Mouse (Mus musculus) adrenal gland, postnatal 14 days (tissue): Measurements from ENCODE around the gene Cldn13. TPM values are rescaled to one million over a fixed set of nuclear protein-coding genes. Genes with fewer than 3 reads are reported as not detected.

ENCODE experiments used
- DNase-seq: peaks from one replicate; pipeline ENCODE4 v3.0.0; 2021; ENCODE audit warnings: mixed read lengths
- total RNA-seq: library from RNA; stranded (reverse); gene quantifications from 2 replicates; pipeline ENCODE4 v1.2.3, GENCODE M21; 2021

Cldn13 gene
- total RNA-seq, 1 experiment from 2014 or later, result 3.7 TPM

DNA sequence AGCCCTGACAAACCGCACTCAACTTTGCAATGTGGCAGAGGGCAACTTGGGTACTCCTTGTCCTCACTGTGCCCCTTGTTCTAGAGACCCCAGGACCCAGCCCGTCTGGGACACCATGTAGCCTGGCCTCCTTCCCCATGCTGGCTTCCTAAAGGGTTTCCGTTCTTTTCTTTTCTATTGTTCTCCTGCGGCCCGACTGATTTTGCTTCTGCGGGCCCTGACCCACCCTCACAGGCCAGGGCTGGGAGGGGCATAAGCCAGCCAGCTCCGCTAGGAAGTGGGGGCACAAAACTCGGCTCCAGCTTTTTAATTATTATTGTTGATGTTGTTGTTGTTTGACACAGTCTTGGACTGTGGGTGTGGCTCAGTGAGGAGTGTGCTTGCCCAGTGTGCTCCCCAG, 23.8 kb downstream of the Cldn13 start:
- no peak for DNase-seq

DNA sequence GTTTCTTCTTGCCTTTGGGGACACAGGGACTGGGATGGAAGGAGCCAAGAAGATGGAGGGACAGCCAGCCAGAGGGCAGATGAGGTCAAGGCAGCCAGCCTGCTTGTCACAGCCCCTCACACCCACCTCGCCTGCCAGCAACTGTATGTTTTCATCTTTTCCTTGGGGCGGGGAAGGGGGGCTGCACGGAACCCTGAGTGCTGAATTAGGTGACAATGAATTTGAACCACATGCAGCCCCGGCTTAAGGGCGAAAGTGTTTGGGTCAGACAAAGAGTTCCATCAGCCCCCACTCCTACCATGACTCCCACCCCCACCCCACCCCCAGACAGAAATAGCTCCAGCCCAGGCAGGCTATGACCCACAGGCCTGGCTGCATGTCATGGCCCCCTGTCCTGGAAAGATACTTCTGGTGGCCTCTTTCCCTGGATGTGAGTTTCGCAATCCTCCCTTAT, 24.7 kb downstream of the Cldn13 start:
- DNase-seq, result peak; percentile 42

DNA sequence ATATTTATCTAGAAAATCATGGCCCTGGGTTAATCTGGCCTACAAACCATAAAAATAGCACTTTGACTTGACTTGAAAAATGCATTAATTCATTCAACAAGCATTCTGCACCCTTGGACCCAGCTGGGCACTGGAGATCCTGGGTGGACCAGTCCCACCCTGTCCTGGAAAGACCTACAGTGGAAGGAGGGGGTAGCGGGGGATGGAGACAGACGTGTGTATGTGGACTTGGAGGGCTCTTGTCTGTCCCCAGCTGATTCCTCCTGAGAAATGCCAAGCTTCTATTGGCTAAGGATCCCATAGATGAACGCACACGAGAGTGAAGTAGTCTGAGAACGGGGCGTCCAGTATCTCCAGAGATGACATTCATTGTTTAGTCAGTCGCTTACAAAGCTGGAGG, 26.8 kb downstream of the Cldn13 start:
- no peak for DNase-seq

DNA sequence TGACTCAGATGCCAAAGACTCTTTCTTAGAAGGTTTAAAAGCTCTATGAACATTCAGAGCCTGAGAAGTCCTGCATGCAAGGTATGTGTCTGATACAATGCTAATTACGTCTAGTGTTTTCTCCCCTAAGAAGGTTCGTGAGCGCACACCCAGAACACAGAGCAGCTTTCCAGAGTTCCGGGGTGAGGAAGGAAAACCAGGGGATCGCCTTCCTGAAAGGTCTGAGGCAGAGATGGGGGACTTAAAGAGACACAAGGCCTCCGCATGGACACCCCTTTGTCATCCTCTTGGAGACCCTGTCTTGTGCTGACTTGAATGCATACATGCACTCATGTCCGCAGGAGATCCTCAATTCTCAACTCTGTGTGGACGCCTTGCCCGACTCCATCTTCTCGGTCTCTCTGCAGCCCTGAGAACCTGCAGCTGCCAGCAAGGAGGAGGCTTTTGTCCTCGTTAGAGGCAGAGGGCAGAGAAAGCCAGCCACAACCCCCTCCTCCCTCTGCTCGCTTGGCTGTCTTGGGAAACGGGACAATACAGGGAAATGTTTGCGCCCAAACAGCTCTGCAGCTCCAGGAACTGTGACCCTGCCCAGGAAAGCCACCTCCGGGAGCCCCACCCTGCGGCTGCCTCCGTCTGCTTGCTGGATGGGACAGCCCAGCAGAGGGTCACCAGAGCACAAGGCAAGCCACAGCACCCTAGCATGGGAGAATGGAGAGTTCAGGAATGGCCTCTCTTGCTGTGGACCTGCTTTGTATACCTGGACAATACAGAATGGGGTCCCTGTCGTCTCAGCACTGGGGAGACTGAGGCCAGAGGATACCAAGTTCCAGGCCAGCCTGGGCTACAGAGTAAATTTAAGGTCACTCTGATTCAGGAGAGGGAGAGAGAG, 27.6 kb downstream of the Cldn13 start:
- DNase-seq, result peak; percentile 68

DNA sequence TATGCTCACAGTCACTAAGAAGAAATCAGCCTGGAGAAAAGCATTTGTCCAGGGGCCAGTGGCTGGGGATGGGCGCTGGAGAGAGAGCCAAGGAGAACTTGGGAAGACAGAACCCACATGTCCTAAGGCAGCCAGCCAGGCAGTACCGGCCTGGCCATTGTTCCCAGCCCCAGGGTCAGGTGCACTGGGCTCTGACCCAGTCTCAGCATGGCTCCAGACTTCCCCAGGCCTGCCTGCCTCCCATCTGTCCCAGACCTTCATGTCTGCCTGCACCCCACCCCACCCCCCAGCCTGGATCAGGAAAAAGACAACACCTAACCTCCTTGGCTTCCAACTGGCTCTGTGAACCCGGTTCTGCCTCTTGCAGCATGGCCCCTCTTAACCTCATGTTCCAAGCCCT, 32.2 kb downstream of the Cldn13 start:
- DNase-seq, result no peak

DNA sequence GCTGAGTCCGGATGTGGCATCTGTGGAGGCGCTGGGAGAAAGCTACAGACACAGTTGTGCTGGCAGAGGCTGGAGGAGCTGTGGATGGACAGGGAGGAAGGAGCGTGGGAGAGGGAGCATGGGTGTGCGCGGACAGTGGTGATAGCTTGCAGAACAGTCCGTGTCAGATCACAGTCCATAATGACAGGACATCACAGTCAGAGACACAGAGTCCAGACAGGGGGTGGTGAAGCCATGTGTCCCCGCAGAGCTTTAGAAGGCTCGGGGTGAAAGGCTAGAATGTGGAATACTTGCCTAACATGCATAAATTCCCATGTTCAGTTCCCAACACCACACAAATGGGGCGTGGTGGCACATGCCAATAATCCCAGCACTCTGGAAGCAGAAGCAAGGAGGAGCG, 38.5 kb downstream of the Cldn13 start:
- no peak for DNase-seq

DNA sequence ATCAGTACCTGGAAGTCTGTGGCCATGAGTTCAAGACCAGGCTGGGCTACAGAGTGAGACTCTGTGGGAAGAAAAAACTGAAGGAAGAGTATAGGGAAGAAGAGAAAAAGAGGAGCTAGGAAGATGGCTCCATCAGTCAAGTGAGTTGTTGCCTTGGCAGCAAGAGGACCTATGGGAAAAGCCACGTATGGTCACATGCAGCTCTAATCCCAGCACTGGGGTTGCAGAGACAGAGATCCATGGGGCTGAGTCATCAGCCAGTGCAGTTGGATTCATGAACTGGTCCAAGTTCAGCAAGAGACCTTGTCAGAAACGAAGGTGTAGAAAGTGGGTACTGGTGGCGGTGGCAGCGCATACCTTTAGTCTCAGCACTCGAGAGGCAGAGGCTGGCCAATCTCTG, 40.1 kb downstream of the Cldn13 start:
- no peak for DNase-seq

DNA sequence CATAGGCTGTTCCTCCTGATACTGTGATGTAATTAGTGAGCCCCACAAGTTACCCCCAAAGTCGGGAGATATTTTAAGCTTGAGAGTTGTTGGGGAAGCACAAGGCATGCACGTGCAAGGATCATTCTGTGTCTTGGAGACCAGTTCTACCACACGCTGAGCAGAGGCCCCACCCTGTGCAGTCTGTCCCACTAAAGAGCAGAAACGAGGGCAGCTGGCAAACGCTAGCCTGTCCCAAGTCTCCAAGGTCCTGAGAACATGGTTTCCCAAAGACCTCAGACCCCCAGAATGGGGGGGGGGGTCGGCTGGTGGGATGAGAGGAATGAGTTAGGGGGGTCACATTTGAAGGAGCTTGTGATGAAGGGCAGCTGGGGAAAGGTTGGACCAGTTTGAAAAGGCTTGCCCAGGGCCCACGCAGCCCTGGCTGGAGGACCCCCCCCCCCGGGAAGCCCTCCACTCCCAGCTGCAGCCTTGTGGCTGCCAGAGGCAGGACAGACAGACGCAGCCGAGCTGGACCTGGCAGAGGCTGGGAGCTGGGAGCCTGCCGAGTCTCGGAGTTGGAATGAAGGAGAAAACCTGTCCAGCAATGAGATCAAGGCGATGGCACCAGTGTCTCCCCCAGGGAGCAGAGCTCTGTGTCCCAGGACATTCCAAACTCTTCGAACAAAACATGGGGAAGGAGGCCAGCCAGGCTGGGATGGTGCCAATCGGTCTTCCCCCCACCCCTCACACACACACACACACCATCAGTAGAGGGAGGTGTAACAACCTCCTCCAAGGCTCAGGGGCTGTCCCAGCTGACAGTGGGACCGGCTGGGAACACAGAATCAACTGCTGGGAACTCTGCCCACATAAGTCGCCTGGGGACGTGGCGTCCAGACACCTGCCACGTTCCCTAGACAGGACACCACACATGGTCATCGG, 41.1 kb downstream of the Cldn13 start:
- peak; percentile 49 for DNase-seq

DNA sequence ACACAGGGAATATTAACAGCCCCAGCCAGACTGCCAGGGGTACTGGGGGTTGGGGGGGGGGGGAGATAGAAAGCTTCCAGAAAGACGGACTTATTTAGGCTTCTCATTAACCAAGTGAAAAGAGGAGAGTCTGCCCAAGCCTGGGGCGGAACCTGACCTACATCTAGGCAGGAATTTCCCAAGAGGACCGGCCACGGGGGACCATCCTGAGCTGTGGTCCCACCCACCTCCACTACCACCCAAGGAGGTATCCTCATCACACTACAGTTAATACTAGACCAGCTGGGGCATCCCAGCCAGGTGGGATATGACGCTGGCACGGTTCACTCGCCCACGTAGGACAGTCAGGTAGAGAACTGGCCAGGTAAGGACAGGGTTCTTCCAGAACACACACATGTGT, 42.3 kb downstream of the Cldn13 start:
- no peak for DNase-seq

DNA sequence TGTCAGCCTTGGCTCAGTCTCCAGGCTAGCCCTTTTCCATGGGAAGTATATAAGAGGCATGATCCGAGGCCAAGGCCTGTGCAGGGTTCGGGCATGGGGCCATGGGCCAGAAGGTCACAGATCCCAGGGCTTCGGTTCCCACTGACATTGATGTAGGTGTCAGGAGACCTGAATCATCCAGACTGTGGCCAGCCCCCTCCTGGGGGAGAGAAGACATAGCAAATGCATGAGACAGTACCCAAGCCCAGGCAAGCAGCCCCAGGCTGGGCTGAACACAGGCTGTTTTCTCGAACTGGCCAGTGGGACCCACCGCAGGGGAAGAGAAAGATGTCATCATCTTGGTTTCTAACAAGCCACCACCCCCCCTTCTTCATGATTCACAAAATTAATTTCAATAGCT, 42.7 kb downstream of the Cldn13 start:
- peak; percentile 56 for DNase-seq

DNA sequence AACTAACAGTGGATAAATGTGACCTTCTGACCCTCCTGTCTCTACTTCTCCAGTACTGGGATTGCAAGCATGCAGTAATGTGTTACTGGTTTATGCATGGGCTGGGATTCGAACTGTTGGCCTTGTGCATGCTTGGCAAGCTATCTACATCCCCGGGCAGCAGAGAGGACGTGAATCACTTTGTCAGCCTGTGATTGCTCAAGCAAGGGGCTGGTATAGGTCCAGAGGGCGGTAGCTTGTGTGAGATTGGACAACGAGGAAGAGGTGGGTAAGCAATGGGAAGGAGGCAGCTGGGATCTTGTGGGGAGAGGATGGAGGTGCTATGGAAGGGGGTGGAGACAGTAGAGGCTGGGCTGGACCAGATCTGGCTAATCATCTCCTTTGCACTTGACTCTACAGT, 46.8 kb downstream of the Cldn13 start:
- DNase-seq, result no peak

DNA sequence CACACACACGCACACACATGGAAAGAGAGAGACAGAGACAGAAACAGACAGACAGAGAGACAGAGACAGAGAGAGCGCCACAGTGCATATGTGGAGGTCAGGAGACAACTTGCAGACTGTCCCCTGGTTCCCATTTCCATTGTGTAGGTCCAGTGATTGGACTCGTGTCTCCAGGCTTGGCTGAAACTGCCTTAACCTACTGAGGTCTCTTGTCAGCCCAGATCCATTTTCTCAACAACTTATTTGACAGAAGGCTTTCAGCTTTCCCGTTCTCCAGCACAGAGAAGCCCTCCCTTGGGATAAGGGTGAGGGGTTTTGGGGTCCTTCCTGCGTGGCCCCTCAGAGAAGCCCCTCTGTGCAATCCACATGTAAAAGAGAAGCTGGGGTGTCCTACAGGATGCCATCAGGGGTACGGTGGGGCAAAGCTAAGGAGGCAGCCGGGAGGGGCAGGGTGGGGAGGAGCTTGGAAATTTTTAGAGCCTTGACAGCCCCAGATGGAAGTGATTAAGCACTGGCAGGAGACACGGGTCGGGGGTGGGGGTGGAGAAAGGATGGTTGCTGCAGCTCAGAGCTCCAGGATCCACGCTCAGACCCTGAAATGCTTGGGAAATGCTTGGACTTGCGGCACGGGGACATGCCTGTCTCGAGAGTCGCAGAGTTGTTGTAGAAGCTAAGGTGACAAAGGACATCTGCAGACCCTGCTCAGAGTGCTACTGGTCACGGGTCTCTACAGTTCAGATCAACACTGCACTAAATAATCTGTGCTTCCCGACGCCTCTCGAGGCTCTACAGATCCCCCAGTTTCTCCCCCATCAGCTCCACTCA, 47.8 kb downstream of the Cldn13 start:
- no peak for DNase-seq

DNA sequence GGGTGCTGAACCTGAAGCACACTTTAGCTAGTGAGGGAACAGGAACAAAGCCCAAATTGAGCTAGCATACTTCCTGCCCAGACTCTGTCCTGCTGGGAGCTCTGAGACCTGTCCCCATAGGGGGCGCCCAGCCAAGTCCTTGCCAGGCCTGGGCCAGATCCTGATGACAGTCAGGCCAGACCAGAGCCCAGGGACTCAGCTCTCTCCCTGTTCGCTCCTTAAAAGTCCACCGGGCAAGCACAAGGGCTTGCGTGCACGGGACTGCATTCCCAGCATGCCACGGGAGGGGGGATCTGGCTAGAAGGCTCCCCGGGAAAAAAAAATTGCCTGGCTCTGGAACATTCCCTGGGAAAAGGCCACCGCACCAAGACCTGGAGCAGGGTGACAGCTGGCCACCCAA, 50.2 kb downstream of the Cldn13 start:
- peak; percentile 80 for DNase-seq

Other genes with a start within 250 kb of the Cldn13 start
- gene Limk1, start 226.9 kb downstream of the Cldn13 start, total RNA-seq, result 17.9 and 23.7 TPM in 2 replicates
- 148 and 554 TPM in 2 replicates for gene Eln, start 168.2 kb downstream of the Cldn13 start, total RNA-seq
- gene Tmem270, start 8.8 kb downstream of the Cldn13 start, total RNA-seq, result not detected in 2 replicates
- gene Mettl27, start 16.8 kb upstream of the Cldn13 start, total RNA-seq, result 24.5 and 28.5 TPM in 2 replicates
- gene Cldn4, start 31.4 kb upstream of the Cldn13 start, total RNA-seq, result not detected in 2 replicates
- gene Cldn3, start 70.7 kb upstream of the Cldn13 start, total RNA-seq, result 0.90 and 9.0 TPM in 2 replicates
- gene Abhd11, start 93.6 kb upstream of the Cldn13 start, total RNA-seq, result 66.7 and 68.5 TPM in 2 replicates
- gene Stx1a, start 108.0 kb upstream of the Cldn13 start, total RNA-seq, result 5.9 and 10.9 TPM in 2 replicates
- gene Dnajc30, start 148.7 kb upstream of the Cldn13 start, total RNA-seq, result 24.5 and 26.2 TPM in 2 replicates
- gene Bud23, start 149.4 kb upstream of the Cldn13 start, total RNA-seq, result 45.6 and 51.3 TPM in 2 replicates
- 2.2 and 3.5 TPM in 2 replicates for gene Vps37d, start 162.7 kb upstream of the Cldn13 start, total RNA-seq
- gene Mlxipl, start 174.4 kb upstream of the Cldn13 start, total RNA-seq, result 80.7 and 81.6 TPM in 2 replicates
- gene Tbl2, start 234.1 kb upstream of the Cldn13 start, total RNA-seq, result 26.5 and 26.6 TPM in 2 replicates